Mouse (Mus musculus): ENCODE results near the gene Sccpdh.

- TF ChIP-seq CTCF (IDR thresholded peaks at IDR 0.05; ENCODE audit: low read depth) (no peak), EP300 (IDR thresholded peaks at IDR 0.05; ENCODE audit: low read depth) (no peak)
Measured at GRCm38 (mm10) chr1:179650284-179650683, 17.7 kb upstream of the Sccpdh start.

Measured in heart, postnatal 0 days (tissue).